Mouse (Mus musculus) lung, embryonic 16.5 days (tissue): ENCODE data around the gene Kynu. TPM values are rescaled to one million over a fixed set of nuclear protein-coding genes. Genes with fewer than 3 reads are reported as not detected.

ENCODE experiments used
- ATAC-seq: fragments of 200-750 bp; cut with Nextera tagmentation; 2 replicates; pipeline ENCODE4 v1.8.0; 2017; ENCODE audit warnings: low read depth, mild to moderate bottlenecking, moderate library complexity
- H3K27ac ChIP-seq: fragments of 300-500 bp; sonication (generic); 2 replicates; pipeline ENCODE4 v1.5.1; 2014; ENCODE audit warnings: mild to moderate bottlenecking, control low read depth, low read length
- H3K27me3 ChIP-seq: fragments of 300-500 bp; sonication (generic); 2 replicates; pipeline ENCODE4 v1.6.1; 2014; ENCODE audit warnings: low read depth, low read length, mixed read lengths; ENCODE audit not compliant: control insufficient read depth, insufficient read depth
- H3K36me3 ChIP-seq: fragments of 300-500 bp; sonication (generic); 2 replicates; pipeline ENCODE4 v1.6.1; 2014; ENCODE audit warnings: low read length; ENCODE audit not compliant: control insufficient read depth, insufficient read depth
- H3K4me1 ChIP-seq: fragments of 300-500 bp; sonication (generic); replicated peaks from 2 replicates; pipeline ENCODE4 v1.6.1; 2014; ENCODE audit warnings: low read length, mixed read lengths; ENCODE audit not compliant: control insufficient read depth, insufficient read depth
- H3K4me2 ChIP-seq: fragments of 300-500 bp; sonication (generic); 2 replicates; pipeline ENCODE4 v1.6.1; 2014; ENCODE audit warnings: low read depth, low read length, control low read depth
- H3K4me3 ChIP-seq: fragments of 300-500 bp; sonication (generic); 2 replicates; pipeline ENCODE4 v1.5.1; 2014; ENCODE audit warnings: mild to moderate bottlenecking, low read length, control low read depth
- H3K9ac ChIP-seq: fragments of 300-500 bp; sonication (generic); 2 replicates; pipeline ENCODE4 v1.6.1; 2014; ENCODE audit warnings: low read length, control low read depth
- H3K9me3 ChIP-seq: fragments of 300-500 bp; sonication (generic); 2 replicates; pipeline ENCODE4 v1.6.1; 2016; ENCODE audit warnings: low read length; ENCODE audit not compliant: control insufficient read depth
- WGBS: fragments of 180-500 bp; shearing (Covaris S2); extraction: QIAGEN DNeasy Blood & Tissue Kit; methylation state at CpG from one replicate; pipeline ENCODE4 v1.1.7; 2014; 5-methylcytosine and 5-hydroxymethylcytosine counted together
- polyA plus RNA-seq: library from polyadenylated mRNA; unstranded; fragments of >200 nt; fragmentation: Nextera tagmentation; extraction: Ambion mirVana; gene quantifications from 2 replicates; pipeline ENCODE4 v1.2.1, GENCODE M21; 2015

The Kynu gene
- polyA plus RNA-seq, 1 experiment from 2014 or later = 0.23 TPM

- Histone ChIP-seq H3K36me3 (no peaks in the 10 kb centered on the region), H3K4me1 (no peaks in the 10 kb centered on the region), H3K9ac (no peak overlapping the region), H3K27ac (no peak overlapping the region), H3K27me3 (no peaks in the 10 kb centered on the region), H3K9me3 (no peaks in the 10 kb centered on the region), H3K4me2 (no peak overlapping the region), H3K4me3 (no peak overlapping the region)
- WGBS = 66% methylated on average over 2 of the region's 2 CpGs
- ATAC-seq = no peak
Measured at GRCm38 (mm10) chr2:43690402-43690801, 135.3 kb downstream of the Kynu start.

- no peak for ATAC-seq
- Histone ChIP-seq H3K9ac (no peak overlapping the region), H3K9me3 (no peaks in the 10 kb centered on the region), H3K27ac (no peak overlapping the region), H3K4me2 (no peak overlapping the region), H3K27me3 (no peaks in the 10 kb centered on the region), H3K4me3 (no peak overlapping the region), H3K4me1 (no peaks in the 10 kb centered on the region), H3K36me3 (no peaks in the 10 kb centered on the region)
- WGBS = 78% methylated on average over 2 of the region's 2 CpGs
Measured at GRCm38 (mm10) chr2:43691290-43691689, 136.2 kb downstream of the Kynu start.

- Histone ChIP-seq H3K4me1 (no peaks in the 10 kb centered on the region), H3K27ac (no peak overlapping the region), H3K27me3 (no peaks in the 10 kb centered on the region), H3K4me2 (no peak overlapping the region), H3K4me3 (no peak overlapping the region), H3K36me3 (no peaks in the 10 kb centered on the region), H3K9me3 (no peaks in the 10 kb centered on the region), H3K9ac (no peak overlapping the region)
- WGBS = 75% methylated on average over 3 of the region's 3 CpGs
- no peak for ATAC-seq
Measured at GRCm38 (mm10) chr2:43695635-43696034, 140.5 kb downstream of the Kynu start.

GRCm38 (mm10) chr2:43712611-43713138 is 157.5 kb downstream of the Kynu start:
- WGBS = 88% methylated on average over 2 of the region's 2 CpGs

GRCm38 (mm10) chr2:43722446-43723103 is 167.4 kb downstream of the Kynu start:
- no peaks in the 10 kb centered on the region for H3K36me3 ChIP-seq
- no peaks in the 10 kb centered on the region for H3K9me3 ChIP-seq
- H3K9ac ChIP-seq = peak overlapping the region; percentile 55
- H3K4me3 ChIP-seq = 0 out of 2 replicates have a peak overlapping the region, but pooled peaks have one; percentile 24
- peak overlapping the region; percentile 48 for H3K4me2 ChIP-seq
- peaks cover 4% of the 10 kb centered on the region; the same call in 1 of the 2 replicates for H3K4me1 ChIP-seq
- WGBS = 15% methylated on average over 14 of the region's 14 CpGs
- ATAC-seq = peak; percentile 85
- no peaks in the 10 kb centered on the region for H3K27me3 ChIP-seq
- no peak overlapping the region for H3K27ac ChIP-seq

More at GRCm38 (mm10) chr2:43712611-43713138, 157.5 kb downstream of the Kynu start:
- no peak overlapping the region for H3K4me3 ChIP-seq
- H3K9ac ChIP-seq = no peak overlapping the region
- ATAC-seq = no peak
- H3K4me2 ChIP-seq = no peak overlapping the region
- no peak overlapping the region for H3K27ac ChIP-seq
- H3K36me3 ChIP-seq = no peaks in the 10 kb centered on the region
- H3K4me1 ChIP-seq = no peaks in the 10 kb centered on the region
- no peaks in the 10 kb centered on the region for H3K9me3 ChIP-seq
- no peaks in the 10 kb centered on the region for H3K27me3 ChIP-seq

- Histone ChIP-seq H3K9me3 (no peaks in the 10 kb centered on the region), H3K4me1 (peaks cover 4% of the 10 kb centered on the region; the same call in 1 of the 2 replicates), H3K4me3 (0 out of 2 replicates have a peak overlapping the region, but pooled peaks have one; percentile 24), H3K36me3 (no peaks in the 10 kb centered on the region), H3K27ac (no peak overlapping the region), H3K9ac (peak overlapping the region; percentile 55), H3K27me3 (no peaks in the 10 kb centered on the region), H3K4me2 (peak overlapping the region; percentile 48)
- peak; percentile 59 for ATAC-seq
- 45% methylated on average over 7 of the region's 7 CpGs for WGBS
Measured at GRCm38 (mm10) chr2:43723104-43723541, 168.0 kb downstream of the Kynu start.

- H3K4me3 ChIP-seq = no peak overlapping the region
- no peak for ATAC-seq
- H3K27ac ChIP-seq = no peak overlapping the region
- H3K9ac ChIP-seq = no peak overlapping the region
- H3K27me3 ChIP-seq = no peaks in the 10 kb centered on the region
- 55% methylated on average over 5 of the region's 5 CpGs for WGBS
- H3K4me2 ChIP-seq = no peak overlapping the region
- H3K9me3 ChIP-seq = no peaks in the 10 kb centered on the region
- H3K4me1 ChIP-seq = peaks cover 4% of the 10 kb centered on the region; the same call in 1 of the 2 replicates
- no peaks in the 10 kb centered on the region for H3K36me3 ChIP-seq
Measured at GRCm38 (mm10) chr2:43727181-43727580, 172.1 kb downstream of the Kynu start.

GRCm38 (mm10) chr2:43727693-43728092 is 172.6 kb downstream of the Kynu start:
- peaks cover 4% of the 10 kb centered on the region; the same call in 1 of the 2 replicates for H3K4me1 ChIP-seq
- no peak overlapping the region for H3K27ac ChIP-seq
- 56% methylated on average over 8 of the region's 8 CpGs for WGBS
- H3K9ac ChIP-seq = no peak overlapping the region
- no peak overlapping the region for H3K4me3 ChIP-seq
- ATAC-seq = no peak
- H3K9me3 ChIP-seq = no peaks in the 10 kb centered on the region
- no peaks in the 10 kb centered on the region for H3K27me3 ChIP-seq
- H3K4me2 ChIP-seq = no peak overlapping the region
- H3K36me3 ChIP-seq = no peaks in the 10 kb centered on the region

- H3K9me3 ChIP-seq = no peaks in the 10 kb centered on the region
- no peaks in the 10 kb centered on the region for H3K27me3 ChIP-seq
- no peak overlapping the region for H3K27ac ChIP-seq
- no peaks in the 10 kb centered on the region for H3K4me1 ChIP-seq
- H3K4me3 ChIP-seq = no peak overlapping the region
- no peaks in the 10 kb centered on the region for H3K36me3 ChIP-seq
- no peak for ATAC-seq
- 92% methylated on average over 3 of the region's 3 CpGs for WGBS
- no peak overlapping the region for H3K9ac ChIP-seq
- no peak overlapping the region for H3K4me2 ChIP-seq
Measured at GRCm38 (mm10) chr2:43728831-43729230, 173.7 kb downstream of the Kynu start.
